Mouse (Mus musculus): Measurements from ENCODE around the gene Tlr7. TPM values are rescaled to one million over a fixed set of nuclear protein-coding genes. Genes with fewer than 3 reads are reported as not detected.

The Tlr7 gene
- 0.42 TPM for polyA plus RNA-seq (2015; fragmentation: Illumina TruSeq; extraction: RNeasy Lipid Tissue Mini Kit (QIAGEN cat#74804); ENCODE audit: insufficient read depth, low read depth, low replicate concordance)

GRCm38 (mm10) chrX:167330399-167330798 lies at the start of gene Tlr7:
Gene Tlr7, minus strand, starts transcription at chrX:167330558.

GRCm38 (mm10) chrX:167264086-167264485 lies 66.3 kb downstream of the Tlr7 start, which contains the start of gene Tlr8:
Gene Tlr8, minus strand, starts transcription at chrX:167264329.

Other genes starting within 250 kb of the Tlr7 start
- gene Tmsb4x, start 121.2 kb downstream of the Tlr7 start, polyA plus RNA-seq (2015; fragmentation: Illumina TruSeq; extraction: RNeasy Lipid Tissue Mini Kit (QIAGEN cat#74804); ENCODE audit: insufficient read depth, low read depth, low replicate concordance), result 473 TPM
- gene Tlr8, start 66.2 kb downstream of the Tlr7 start, polyA plus RNA-seq (2015; fragmentation: Illumina TruSeq; extraction: RNeasy Lipid Tissue Mini Kit (QIAGEN cat#74804); ENCODE audit: insufficient read depth, low read depth, low replicate concordance), result 0.42 TPM
- gene Prps2, start 52.2 kb upstream of the Tlr7 start, polyA plus RNA-seq (2015; fragmentation: Illumina TruSeq; extraction: RNeasy Lipid Tissue Mini Kit (QIAGEN cat#74804); ENCODE audit: insufficient read depth, low read depth, low replicate concordance), result 4.2 TPM